Mouse (Mus musculus) lung, embryonic 14.5 days (tissue): ENCODE results near the gene E4f1. TPM values are rescaled to one million over a fixed set of nuclear protein-coding genes. Genes with fewer than 3 reads are reported as not detected.

ENCODE experiments used
- ATAC-seq: fragments of 200-750 bp; cut with Nextera tagmentation; 2 replicates; pipeline ENCODE4 v1.8.0; 2017; ENCODE audit warnings: mild to moderate bottlenecking, moderate TSS enrichment, moderate library complexity; ENCODE audit not compliant: insufficient read depth
- DNase-seq: peaks from one replicate; pipeline ENCODE4 v3.0.0-alpha.2; 2015
- H3K27ac ChIP-seq: fragments of 300-500 bp; sonication (generic); 2 replicates; pipeline ENCODE4 v1.5.1; 2014; ENCODE audit warnings: low read depth, mild to moderate bottlenecking, moderate library complexity
- H3K27me3 ChIP-seq: fragments of 300-500 bp; sonication (generic); 2 replicates; pipeline ENCODE4 v1.6.1; 2014; ENCODE audit warnings: low read length, control low read depth; ENCODE audit not compliant: insufficient read depth
- H3K36me3 ChIP-seq: fragments of 300-500 bp; sonication (generic); 2 replicates; pipeline ENCODE4 v1.6.1; 2014; ENCODE audit warnings: control low read depth; ENCODE audit not compliant: insufficient read depth
- H3K4me1 ChIP-seq: fragments of 300-500 bp; sonication (generic); 2 replicates; pipeline ENCODE4 v1.6.1; 2014; ENCODE audit warnings: antibody characterized with exemption, control low read depth; ENCODE audit not compliant: insufficient read depth
- H3K4me2 ChIP-seq: fragments of 300-500 bp; sonication (generic); 2 replicates; pipeline ENCODE4 v1.6.1; 2014; ENCODE audit warnings: mild to moderate bottlenecking
- H3K4me3 ChIP-seq: fragments of 300-500 bp; sonication (generic); 2 replicates; pipeline ENCODE4 v1.5.1; 2014; ENCODE audit warnings: low read depth, low read length
- H3K9ac ChIP-seq: fragments of 300-500 bp; sonication (generic); 2 replicates; pipeline ENCODE4 v1.6.1; 2014
- H3K9me3 ChIP-seq: fragments of 300-500 bp; sonication (generic); 2 replicates; pipeline ENCODE4 v1.6.1; 2016; ENCODE audit warnings: low read depth, low read length, control low read depth
- CTCF ChIP-seq: IDR thresholded peaks from 2 replicates; pipeline ENCODE4 v1.5.1; 2016; ENCODE audit warnings: antibody characterized with exemption, low read depth
- WGBS: fragments of 180-500 bp; shearing (Covaris S2); extraction: QIAGEN DNeasy Blood & Tissue Kit; methylation state at CpG from one replicate; pipeline ENCODE4 v1.1.7; 2014; 5-methylcytosine and 5-hydroxymethylcytosine counted together
- polyA plus RNA-seq: library from polyadenylated mRNA; unstranded; fragments of >200 nt; fragmentation: Nextera tagmentation; extraction: Ambion mirVana; gene quantifications from 2 replicates; pipeline ENCODE4 v1.2.1, GENCODE M21; 2014

Gene E4f1
- polyA plus RNA-seq, 1 experiment from 2014 or later: 25.2 TPM

DNA sequence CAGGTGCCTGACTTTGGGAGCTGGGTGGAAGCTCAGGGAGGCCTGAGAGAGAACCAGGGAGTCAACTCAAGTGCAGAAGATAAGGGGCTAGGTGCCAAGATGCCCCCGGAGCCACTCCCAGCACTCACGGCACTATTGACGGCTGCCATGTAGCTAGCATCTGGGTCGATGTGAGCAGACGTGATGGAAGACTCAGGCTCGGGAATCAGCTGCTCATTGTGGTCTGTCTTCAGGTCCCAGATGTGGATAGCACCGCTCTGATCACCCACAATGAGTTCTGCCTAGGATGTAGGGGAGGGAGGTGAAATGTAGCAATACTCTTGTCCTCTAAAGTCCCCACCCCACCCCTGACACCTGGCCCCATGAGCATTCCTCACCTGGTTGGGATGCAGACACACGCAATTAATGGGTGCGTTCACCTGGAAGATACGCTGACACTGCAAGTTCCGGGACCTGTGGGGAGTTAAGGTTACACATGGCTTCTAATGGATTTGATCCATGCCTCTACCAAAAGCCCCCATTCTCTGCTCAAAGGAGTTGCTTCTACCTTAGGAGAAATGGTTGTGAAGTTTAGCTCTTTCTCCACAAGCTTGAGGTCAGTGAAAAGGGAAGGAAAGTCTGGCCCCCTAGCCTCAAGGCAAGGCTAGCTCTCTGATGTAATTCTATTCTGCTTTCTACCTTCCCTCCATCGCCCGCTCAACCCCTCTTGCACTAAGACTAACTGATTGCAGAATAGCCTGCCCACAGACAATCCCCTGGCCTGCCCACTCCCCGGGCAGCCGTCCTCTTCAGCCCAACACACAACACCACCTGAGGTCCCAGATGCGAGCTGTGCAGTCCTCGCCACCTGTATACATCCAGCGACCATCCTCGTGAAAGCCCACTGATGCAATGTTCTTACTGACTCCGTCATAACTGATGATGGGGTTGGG is 7.2 kb upstream of the E4f1 start:
- Histone ChIP-seq H3K36me3 (peaks cover 40% of the 10 kb centered on the region), H3K4me2 (peak overlapping the region; percentile 62), H3K9ac (peak overlapping the region; percentile 82), H3K27ac (no peak overlapping the region), H3K4me1 (peaks cover 6% of the 10 kb centered on the region; the same call in 1 of the 2 replicates), H3K9me3 (no peaks in the 10 kb centered on the region), H3K4me3 (0 out of 2 replicates have a peak overlapping the region, but pooled peaks have one; percentile 73), H3K27me3 (no peaks in the 10 kb centered on the region)
- ATAC-seq (no peak), DNase-seq (no peak)
- TF ChIP-seq CTCF: no peak
- 92% methylated on average over 20 of the region's 20 CpGs for WGBS

- 89% methylated on average over 10 of the region's 10 CpGs for WGBS
Observed at GRCm38 (mm10) chr17:24476022-24476776, 6.1 kb upstream of the E4f1 start.

GRCm38 (mm10) chr17:24475586-24475985 is 5.5 kb upstream of the E4f1 start:
- ATAC-seq (no peak), DNase-seq (no peak)
- Histone ChIP-seq H3K9ac (no peak overlapping the region), H3K36me3 (peaks cover 45% of the 10 kb centered on the region), H3K4me3 (no peak overlapping the region), H3K27me3 (no peaks in the 10 kb centered on the region), H3K9me3 (no peaks in the 10 kb centered on the region), H3K4me1 (peaks cover 14% of the 10 kb centered on the region), H3K27ac (no peak overlapping the region), H3K4me2 (no peak overlapping the region)
- no peak for TF ChIP-seq CTCF
- WGBS: 94% methylated on average over 6 of the region's 6 CpGs

More at GRCm38 (mm10) chr17:24476022-24476776, 6.1 kb upstream of the E4f1 start:
- ATAC-seq (no peak), DNase-seq (no peak)
- no peak overlapping the region for H3K27ac ChIP-seq
- H3K4me1 ChIP-seq: peaks cover 14% of the 10 kb centered on the region
- no peak overlapping the region for H3K4me3 ChIP-seq
- H3K36me3 ChIP-seq: peaks cover 45% of the 10 kb centered on the region
- no peak overlapping the region for H3K4me2 ChIP-seq
- H3K9ac ChIP-seq: no peak overlapping the region; the same call in 1 of the 2 replicates
- no peaks in the 10 kb centered on the region for H3K9me3 ChIP-seq
- no peaks in the 10 kb centered on the region for H3K27me3 ChIP-seq
- TF ChIP-seq CTCF: no peak

GRCm38 (mm10) chr17:24474557-24474956 is 4.4 kb upstream of the E4f1 start:
- no peak for TF ChIP-seq CTCF
- ATAC-seq: no peak
- no peaks in the 10 kb centered on the region for H3K27me3 ChIP-seq
- no peak overlapping the region for H3K4me3 ChIP-seq
- no peak overlapping the region for H3K9ac ChIP-seq
- H3K9me3 ChIP-seq: no peaks in the 10 kb centered on the region
- no peak overlapping the region for H3K27ac ChIP-seq
- peaks cover 45% of the 10 kb centered on the region for H3K36me3 ChIP-seq
- H3K4me2 ChIP-seq: no peak overlapping the region
- 79% methylated on average over 5 of the region's 5 CpGs for WGBS
- DNase-seq: no peak
- peaks cover 11% of the 10 kb centered on the region for H3K4me1 ChIP-seq

DNA sequence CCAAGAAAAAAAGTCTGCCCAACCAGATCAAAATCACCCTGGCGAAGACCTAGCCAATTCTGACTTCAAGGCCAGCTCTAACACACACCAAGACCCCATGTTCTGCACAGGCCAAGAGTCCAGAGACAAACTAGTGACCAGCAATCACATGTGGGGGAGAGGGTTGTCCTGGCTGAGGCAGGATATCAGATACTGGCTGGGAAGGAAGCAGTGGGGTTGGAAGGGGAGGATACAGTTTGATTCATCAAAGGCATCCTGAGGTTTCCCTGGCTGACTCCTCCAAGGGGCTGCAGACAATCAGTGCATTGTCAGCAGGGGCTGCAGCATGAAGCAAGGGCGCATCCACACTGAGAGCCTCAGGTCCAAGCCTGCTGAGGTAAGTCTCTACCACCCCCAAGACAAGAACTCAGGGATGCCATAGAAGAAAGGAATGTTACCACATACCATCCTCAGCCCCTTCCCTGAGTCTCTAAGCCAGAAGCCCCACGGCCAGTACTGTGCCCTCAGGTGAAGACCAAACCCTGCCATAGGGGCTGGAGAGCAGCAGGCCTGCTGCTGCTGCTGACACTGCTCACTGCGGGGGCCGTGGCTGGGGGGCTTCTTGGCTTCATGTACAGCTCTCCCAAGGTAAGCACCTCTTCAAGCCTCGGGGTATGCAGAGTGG is 3.6 kb upstream of the E4f1 start, which contains the start of gene Bricd5:
Bricd5 (plus strand) TSS at position 273 of the 664 bp plus-strand sequence.
- no peak within 1 kb of the TSS for H3K27ac ChIP-seq

GRCm38 (mm10) chr17:24472512-24472911 is 2.4 kb upstream of the E4f1 start:
- H3K9me3 ChIP-seq: no peaks in the 10 kb centered on the region
- DNase-seq (peak; percentile 56), ATAC-seq (no peak)
- no peak for TF ChIP-seq CTCF
- no peak overlapping the region for H3K27ac ChIP-seq
- H3K27me3 ChIP-seq: no peaks in the 10 kb centered on the region
- H3K9ac ChIP-seq: no peak overlapping the region
- H3K4me3 ChIP-seq: peak overlapping the region; percentile 85; the same call in 1 of the 2 replicates
- H3K4me1 ChIP-seq: peaks cover 11% of the 10 kb centered on the region
- H3K4me2 ChIP-seq: peak overlapping the region; percentile 98
- peaks cover 45% of the 10 kb centered on the region for H3K36me3 ChIP-seq
- 79% methylated on average over 4 of the region's 4 CpGs for WGBS

More for the DNA sequence above, 3.6 kb upstream of the E4f1 start, which contains the start of gene Bricd5:
- WGBS: 76% methylated on average over 6 of the region's 6 CpGs
- no peak within 1 kb of the TSS for H3K4me3 ChIP-seq
- H3K4me2 ChIP-seq: peak within 1 kb of the TSS; percentile 98; the same call in 1 of the 2 replicates
- H3K4me1 ChIP-seq: peaks cover 11% of the 10 kb centered on the region
- H3K9ac ChIP-seq: 0 out of 2 replicates have a peak within 1 kb of the TSS, but pooled peaks have one; percentile 15
- TF ChIP-seq CTCF: no peak
- no peaks in the 10 kb centered on the region for H3K27me3 ChIP-seq
- peaks cover 45% of the 10 kb centered on the region for H3K36me3 ChIP-seq
- ATAC-seq (no peak), DNase-seq (no peak)
- H3K9me3 ChIP-seq: no peaks in the 10 kb centered on the region
